Mouse (Mus musculus) gastrocnemius, postnatal 10 days (tissue): ENCODE measurements around the gene Slc38a6. TPM values are rescaled to one million over a fixed set of nuclear protein-coding genes. Genes with fewer than 3 reads are reported as not detected.
A peak's percentile ranks its signal among the peaks of the same experiment; 100 is the strongest.

Experiments
- DNase-seq: peaks from one replicate; pipeline ENCODE4 v3.0.0; 2021; ENCODE audit warnings: mixed read lengths
- total RNA-seq, 2 experiments: library from RNA; stranded (reverse); gene quantifications; 2 replicates each; pipeline ENCODE4 v1.2.3; 2021

Slc38a6 gene
- total RNA-seq, 2 experiments from 2014 or later = 5.7 to 9.9 TPM

- DNase-seq = no peak
These were observed 98.2 kb downstream of the Slc38a6 start for GRCm38 (mm10) chr12:73384747-73385146.

GRCm38 (mm10) chr12:73392507-73392906 is 105.9 kb downstream of the Slc38a6 start:
- DNase-seq = no peak

GRCm38 (mm10) chr12:73393018-73393417 is 106.4 kb downstream of the Slc38a6 start:
- DNase-seq = no peak

GRCm38 (mm10) chr12:73393881-73394291 is 107.3 kb downstream of the Slc38a6 start:
- DNase-seq = no peak

GRCm38 (mm10) chr12:73394571-73394970 is 108.0 kb downstream of the Slc38a6 start:
- no peak for DNase-seq

GRCm38 (mm10) chr12:73399426-73399825 is 112.8 kb downstream of the Slc38a6 start:
- DNase-seq = peak; percentile 28

GRCm38 (mm10) chr12:73400481-73401025 is 114.0 kb downstream of the Slc38a6 start:
- peak; percentile 1 for DNase-seq

GRCm38 (mm10) chr12:73401520-73402130 is 115.0 kb downstream of the Slc38a6 start:
- DNase-seq = peak; percentile 3

GRCm38 (mm10) chr12:73402137-73402712 is 115.6 kb downstream of the Slc38a6 start:
- DNase-seq = peak; percentile 3

- DNase-seq = peak; percentile 26
These were observed 116.5 kb downstream of the Slc38a6 start for GRCm38 (mm10) chr12:73402851-73403665.

Other genes starting within 250 kb of the Slc38a6 start
- gene Six1, start 232.9 kb upstream of the Slc38a6 start, total RNA-seq = 10 to 100 TPM; 38.1 to 44.1 TPM
- 10 to 100 TPM in 1 of 2 experiments, 1 to 10 TPM in 1; 8.6 to 11.3 TPM for gene Six4, start 173.3 kb upstream of the Slc38a6 start, total RNA-seq
- 10 to 100 TPM; 24.0 to 29.2 TPM for gene Mnat1, start 163.1 kb upstream of the Slc38a6 start, total RNA-seq
- gene Trmt5, start 69 bp upstream of the Slc38a6 start, total RNA-seq = 10 to 100 TPM in 1 of 2 experiments, 1 to 10 TPM in 1; 6.8 to 11.7 TPM